In genomic region chr13:8552242-8552641, GRCm38 (mm10) we compare ENCODE assay signal across 21 mouse cellular contexts.
A peak's percentile ranks its signal among the peaks of the same experiment; 100 is the strongest.
DNase-seq lines count a peak whose midpoint lies in the region; ATAC-seq and TF ChIP-seq lines count a peak whose summit lies in the region.
"Had no signal": no experiment of that assay in that cellular context is flagged by ENCODE, and none has a peak within 500 bp of the region (broad histone marks: within the 10 kb centered on the region; RNA-seq: fewer than 3 reads in every experiment).

No protein-coding gene starts in this region.

- no peaks in the 10 kb centered on the region for H3K9me3 ChIP-seq in lung, embryonic 15.5 days
- H3K9me3 ChIP-seq in stomach, embryonic 15.5 days, result no peaks in the 10 kb centered on the region
- H3K9me3 ChIP-seq: forebrain, embryonic 13.5 days; limb, embryonic 10.5 days; midbrain, embryonic 12.5 days had no signal

- no peak overlapping the region for H3K4me2 ChIP-seq in lung, embryonic 15.5 days
- no peak overlapping the region for H3K4me2 ChIP-seq in stomach, embryonic 15.5 days
- H3K4me2 ChIP-seq: forebrain, embryonic 13.5 days; midbrain, embryonic 12.5 days had no signal

- DNase-seq in cerebellum, postnatal 4 days (ENCODE audit: low spot score in 2 of 2), result no peak
- no peak for DNase-seq in lung, postnatal 10 days
- DNase-seq in cerebellum, adult 2 months, result peak; percentile 17 to 60
- DNase-seq in layer of hippocampus, adult 18-20 months (ENCODE audit: low spot score in 2 of 2), result no peak
- no peak for DNase-seq in thymus, postnatal 14 days
- DNase-seq: adrenal gland, postnatal 10 days; gastrocnemius, postnatal 25 days; kidney, adult 8-10 months; kidney, postnatal 25 days; liver, postnatal 0 days; right cerebral cortex, postnatal 14 days; spleen, adult 18-20 months had no signal

- 46% methylated on average over 2 of the region's 2 CpGs for WGBS in lung, embryonic 15.5 days
- WGBS in cerebellum, adult 2 months, result 26% methylated on average over 2 of the region's 2 CpGs
- 29% methylated on average over 2 of the region's 2 CpGs for WGBS in stomach, embryonic 15.5 days

- peak; percentile 59 for ATAC-seq in cerebellum, adult (ENCODE audit: insufficient number of reproducible peaks, low FRiP score, low TSS enrichment)
- ATAC-seq in lung, embryonic 15.5 days (ENCODE audit: borderline replicate concordance, extremely low read depth, low FRiP score, low TSS enrichment), result peak; percentile 86
- ATAC-seq in stomach, embryonic 15.5 days (ENCODE audit: insufficient read depth, low FRiP score, low read depth), result peak; percentile 72
- ATAC-seq: forebrain, embryonic 13.5 days; liver, postnatal 0 days; Patski had no signal

- H3K27ac ChIP-seq in lung, embryonic 15.5 days, result peak overlapping the region; percentile 54; the same call in 1 of the 2 replicates
- no peak overlapping the region for H3K27ac ChIP-seq in cerebellum, adult 2 months (ENCODE audit: insufficient read depth, low read length)
- H3K27ac ChIP-seq in stomach, embryonic 15.5 days, result no peak overlapping the region
- H3K27ac ChIP-seq: forebrain, embryonic 13.5 days; left cerebral cortex, adult 2 months; limb, embryonic 10.5 days; midbrain, embryonic 12.5 days had no signal

- H3K4me3 ChIP-seq in lung, embryonic 15.5 days, result no peak overlapping the region
- H3K4me3 ChIP-seq in cerebellum, adult 2 months (replicated peaks; ENCODE audit: insufficient read depth, low read depth, low read length), result no peak overlapping the region
- H3K4me3 ChIP-seq in stomach, embryonic 15.5 days (replicated peaks), result no peak overlapping the region
- H3K4me3 ChIP-seq: forebrain, embryonic 13.5 days; left cerebral cortex, adult 2 months; limb, embryonic 10.5 days; midbrain, embryonic 12.5 days; myocyte had no signal

- H3K9ac ChIP-seq in lung, embryonic 15.5 days, result no peak overlapping the region
- H3K9ac ChIP-seq in stomach, embryonic 15.5 days, result no peak overlapping the region
- H3K9ac ChIP-seq: forebrain, embryonic 13.5 days; liver, postnatal 0 days; midbrain, embryonic 12.5 days had no signal

- TF ChIP-seq CTCF in cerebellum, adult 2 months (IDR thresholded peaks at IDR 0.05; ENCODE audit: borderline replicate concordance, insufficient read depth, low read depth, low read length), result no peak

- H3K36me3 ChIP-seq in lung, embryonic 15.5 days, result no peaks in the 10 kb centered on the region
- no peaks in the 10 kb centered on the region for H3K36me3 ChIP-seq in stomach, embryonic 15.5 days
- H3K36me3 ChIP-seq: limb, embryonic 10.5 days; midbrain, embryonic 12.5 days had no signal

- no peaks in the 10 kb centered on the region for H3K4me1 ChIP-seq in lung, embryonic 15.5 days
- H3K4me1 ChIP-seq in cerebellum, adult 2 months (ENCODE audit: control insufficient read depth, insufficient read depth, low read length), result no peaks in the 10 kb centered on the region
- H3K4me1 ChIP-seq in stomach, embryonic 15.5 days, result no peaks in the 10 kb centered on the region
- H3K4me1 ChIP-seq: forebrain, embryonic 13.5 days; limb, embryonic 10.5 days; midbrain, embryonic 12.5 days had no signal

- no peak for TF ChIP-seq POLR2A in cerebellum, adult 2 months (IDR thresholded peaks at IDR 0.05; ENCODE audit: borderline replicate concordance, insufficient read depth, low read length)

- H3K27me3 ChIP-seq in lung, embryonic 15.5 days, result no peaks in the 10 kb centered on the region
- no peaks in the 10 kb centered on the region for H3K27me3 ChIP-seq in cerebellum, adult 2 months (ENCODE audit: control insufficient read depth, insufficient read depth, low read length)
- H3K27me3 ChIP-seq in stomach, embryonic 15.5 days (replicated peaks), result no peaks in the 10 kb centered on the region
- H3K27me3 ChIP-seq: forebrain, embryonic 13.5 days; midbrain, embryonic 12.5 days; Patski had no signal

Comparison
In these comparisons a context has a peak if more than half of its experiments do, and no peak if none do; other contexts are left out.
1. DNase-seq: peak in cerebellum, adult 2 months (2 of 2); none in cerebellum, postnatal 4 days (0 of 2), lung, postnatal 10 days (single experiment), layer of hippocampus, adult 18-20 months (0 of 2) and thymus, postnatal 14 days (single experiment).
2. Peak in every context shown above with its lines, with median percentiles within 50 percentile points of each other: ATAC-seq.